Mouse (Mus musculus): Measurements from ENCODE around the gene Trmt61a. TPM values are rescaled to one million over a fixed set of nuclear protein-coding genes. Genes with fewer than 3 reads are reported as not detected.
"Not testable (repeated sequence)": the region's sequence is repeated elsewhere in the genome, so short reads cannot be mapped to it uniquely, and the experiment has no call there.

Gene Trmt61a
- total RNA-seq (2021) = 1 to 10 TPM; 5.8 to 6.5 TPM
- long read RNA-seq, experiment 1, partial matches to known transcripts = 1 of 3 reads
- long read RNA-seq, experiment 1, other reads (novel, unspliced or antisense) = 1 of 3 reads
- long read RNA-seq, experiment 2, partial matches to known transcripts = 1 of 2 reads
- long read RNA-seq, experiment 2, other reads (novel, unspliced or antisense) = 1 of 2 reads

GRCm38 (mm10) chr12:111677882-111678669, at the start of gene Trmt61a:
Gene Trmt61a, plus strand, starts transcription at chr12:111678105.
- peak; percentile 94 to 95 for DNase-seq

DNA sequence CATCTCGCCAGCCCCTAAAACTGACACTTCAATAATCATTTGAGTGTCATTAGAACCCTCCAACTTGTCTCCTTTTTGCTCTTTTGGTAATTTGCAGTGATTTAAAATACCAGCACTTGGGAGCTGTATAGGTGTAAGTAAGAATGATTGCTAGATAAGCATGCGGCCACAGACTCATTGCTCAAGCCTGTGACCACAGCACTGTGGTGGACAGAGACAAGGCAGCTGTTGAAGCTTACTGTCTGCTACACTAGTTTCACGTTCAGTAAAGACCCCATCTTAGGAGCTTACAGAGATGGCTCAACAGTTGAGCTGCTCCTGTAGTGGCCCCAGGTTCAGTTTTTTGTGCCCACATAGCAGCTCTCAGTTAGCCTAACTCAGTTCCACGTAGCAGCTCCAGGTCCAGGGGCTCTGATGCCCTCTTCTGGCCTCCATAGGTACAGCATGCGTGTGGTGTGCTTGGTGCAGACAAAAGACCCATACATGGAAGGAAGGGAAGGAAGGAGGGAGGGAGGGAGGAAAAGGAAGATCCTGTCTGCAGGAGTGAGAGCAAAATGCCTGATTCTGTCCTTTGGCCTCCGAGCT, 29.8 kb upstream of the Trmt61a start:
- peak; percentile 38 to 78 for DNase-seq

- DNase-seq = no peak
These were observed 25.0 kb upstream of the Trmt61a start for GRCm38 (mm10) chr12:111652953-111653352.

GRCm38 (mm10) chr12:111653434-111653833, 24.5 kb upstream of the Trmt61a start:
- peak; percentile 69 to 82 for DNase-seq

DNA sequence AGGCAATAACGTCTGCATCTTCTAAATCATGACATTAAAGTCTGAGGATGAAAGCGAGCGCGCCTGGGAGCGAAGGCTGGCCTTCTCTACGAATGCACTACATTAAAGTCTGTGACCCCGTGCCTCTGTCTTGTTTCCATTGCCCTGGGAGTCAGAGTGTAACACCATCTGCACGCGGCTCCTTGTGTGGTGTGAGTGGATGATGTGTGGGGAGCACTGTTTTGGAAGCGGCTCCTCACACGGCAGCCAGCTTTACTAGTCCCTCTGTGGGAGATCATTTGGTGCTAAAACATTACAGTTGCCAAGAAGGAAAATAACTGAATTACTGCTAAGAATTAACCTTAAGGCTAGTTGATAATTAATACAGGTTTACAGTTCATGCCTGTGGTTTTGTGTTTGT, 22.2 kb upstream of the Trmt61a start:
- DNase-seq = no peak

GRCm38 (mm10) chr12:111659331-111659730, 18.6 kb upstream of the Trmt61a start:
- DNase-seq = no peak

GRCm38 (mm10) chr12:111660628-111661027, 17.3 kb upstream of the Trmt61a start:
- no peak for DNase-seq

DNA sequence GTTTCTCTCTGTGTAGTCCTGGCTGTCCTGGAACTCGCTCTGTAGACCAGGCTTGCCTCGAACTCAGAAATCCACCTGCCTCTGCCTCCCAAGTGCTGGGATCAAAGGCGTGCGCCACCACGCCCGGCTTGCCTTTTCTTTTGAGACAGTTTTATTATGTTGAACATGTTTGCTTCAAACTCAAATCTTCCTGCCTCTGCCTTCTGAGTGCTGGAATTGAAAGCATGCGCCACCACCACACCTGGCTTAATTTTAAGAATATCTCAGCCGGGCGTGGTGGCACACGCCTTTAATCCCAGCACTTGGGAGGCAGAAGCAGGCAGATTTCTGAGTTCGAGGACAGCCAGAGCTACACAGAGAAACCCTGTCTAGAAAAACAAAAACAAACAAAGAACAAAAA, 16.4 kb upstream of the Trmt61a start:
- not testable (repeated sequence) for DNase-seq

- DNase-seq = no peak
These were observed 14.4 kb upstream of the Trmt61a start for GRCm38 (mm10) chr12:111663228-111664143.

GRCm38 (mm10) chr12:111664144-111664634, 13.7 kb upstream of the Trmt61a start:
- peak; percentile 68 to 76 for DNase-seq

DNA sequence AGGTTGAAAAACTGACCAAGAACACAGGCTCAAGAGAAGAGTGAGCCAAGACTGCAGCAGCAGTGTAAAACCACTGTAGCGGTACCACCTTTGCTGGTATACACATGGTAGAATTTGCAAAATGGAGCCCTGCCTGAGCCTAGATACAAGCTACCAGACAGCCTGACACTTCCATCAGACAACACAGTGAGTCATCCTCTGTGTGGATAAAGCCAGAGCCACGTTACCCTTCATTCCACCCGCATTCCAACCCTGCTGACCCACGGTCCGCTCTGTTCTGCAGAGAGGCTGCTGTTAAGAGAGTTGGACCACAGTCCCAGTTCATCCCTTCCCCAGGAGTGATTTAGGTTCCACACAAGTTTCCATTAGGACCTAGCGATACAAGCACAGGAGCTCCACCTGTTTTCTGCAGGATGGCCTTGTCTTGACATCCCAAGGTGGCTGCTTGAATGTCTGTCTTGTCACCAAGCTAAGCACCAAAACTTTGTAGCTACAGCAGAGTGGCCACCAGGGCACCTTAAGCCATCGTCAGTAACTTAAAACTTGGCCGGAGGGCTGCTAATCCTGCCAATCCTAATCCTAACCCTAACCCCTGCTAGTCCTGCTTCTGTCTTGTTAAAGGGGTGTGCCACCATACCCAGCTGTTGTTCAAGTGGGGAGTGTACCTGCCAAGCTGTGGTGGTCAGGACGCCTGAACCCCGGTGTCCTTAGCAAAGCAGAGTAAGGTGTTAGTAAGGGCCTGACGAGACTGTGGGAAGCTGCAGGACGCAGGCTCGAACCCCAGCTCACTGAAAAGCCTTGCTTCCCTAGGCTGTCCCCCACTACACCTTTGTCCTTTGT, 12.6 kb upstream of the Trmt61a start:
- DNase-seq = no peak

DNA sequence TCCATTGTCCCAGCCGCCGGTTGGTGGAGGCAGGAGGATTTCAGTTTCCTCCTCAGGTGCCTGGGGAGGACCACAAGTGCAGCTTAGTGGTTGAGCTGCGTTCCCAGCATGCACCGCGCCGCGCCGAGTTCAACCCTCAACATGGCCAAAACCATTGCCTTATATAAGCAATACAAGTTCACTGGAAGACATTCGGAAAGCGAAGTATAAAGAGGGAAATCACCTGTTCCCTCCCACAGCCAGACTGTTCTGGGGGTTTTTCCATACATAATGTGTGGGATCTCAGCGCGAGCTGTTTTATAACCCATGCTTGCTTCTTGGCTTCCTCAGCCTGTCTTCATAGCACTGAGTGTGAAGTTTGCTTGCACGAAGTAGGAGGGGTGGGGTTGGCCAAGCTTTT, 11.5 kb upstream of the Trmt61a start:
- no peak for DNase-seq

DNA sequence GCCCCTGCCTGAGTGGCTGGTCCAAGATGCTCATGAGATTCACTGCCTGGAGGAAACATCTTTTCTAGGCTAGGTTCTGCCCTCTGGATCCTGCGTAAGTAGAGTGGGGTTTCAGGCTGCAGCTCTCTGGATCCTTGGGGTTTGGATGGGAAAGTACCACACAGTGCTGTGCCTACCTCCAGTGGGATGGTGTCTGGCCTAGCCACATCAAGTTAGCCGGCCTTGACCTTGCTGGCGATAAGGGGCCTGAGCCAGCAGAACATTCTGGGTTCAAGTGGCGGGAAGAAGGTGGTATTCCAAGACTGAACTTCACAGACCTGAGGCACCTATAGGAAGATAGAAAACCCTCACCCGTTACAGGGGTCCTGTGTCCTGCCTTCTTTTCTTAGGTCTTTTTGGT, 10.5 kb upstream of the Trmt61a start:
- DNase-seq = no peak

DNA sequence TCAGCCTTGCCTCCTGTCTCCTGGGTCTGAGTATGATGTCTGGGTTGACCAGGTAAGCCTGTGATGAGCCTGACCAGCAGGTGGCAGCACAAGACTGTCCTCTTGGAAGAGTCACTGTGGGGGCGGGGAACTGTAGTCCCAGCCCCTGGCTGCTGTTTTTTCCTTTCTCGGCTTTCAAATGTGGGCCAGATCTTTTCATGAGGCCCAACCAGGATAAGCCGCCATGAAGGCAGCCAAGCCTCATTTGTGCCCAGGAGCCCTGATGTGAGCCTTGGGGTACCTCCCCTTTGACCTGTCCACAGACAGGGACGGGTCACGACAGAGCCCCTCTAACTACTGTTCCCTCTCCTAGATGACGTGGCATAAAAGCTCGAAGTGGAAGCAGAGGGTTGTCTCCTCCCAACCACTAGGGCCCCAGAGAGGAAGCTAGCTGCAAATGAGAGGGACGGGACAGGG, 9.4 kb upstream of the Trmt61a start:
- peak; percentile 95 to 100 for DNase-seq

- DNase-seq = peak; percentile 67 to 87
These were observed 8.7 kb upstream of the Trmt61a start for GRCm38 (mm10) chr12:111669000-111669788.

DNA sequence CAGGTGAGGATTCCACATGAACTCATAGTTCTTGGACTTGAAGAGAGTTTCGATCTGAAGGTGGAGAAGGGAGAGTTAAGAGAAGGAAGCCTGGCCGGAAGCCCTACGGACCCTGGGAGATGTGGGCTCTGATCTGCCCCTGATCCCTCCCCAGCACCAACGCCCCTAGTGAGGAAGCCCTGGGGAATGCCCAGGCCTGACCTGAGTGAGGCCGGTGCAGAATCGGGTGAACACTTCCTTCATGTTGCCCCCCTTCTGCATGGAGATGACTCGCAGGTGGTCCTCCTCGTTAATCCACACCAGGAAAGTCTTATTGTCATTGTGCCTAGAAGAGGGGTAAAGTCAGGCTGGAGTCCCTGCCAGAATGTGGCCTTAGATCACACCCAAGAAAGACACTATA, 7.9 kb upstream of the Trmt61a start:
- DNase-seq = no peak

GRCm38 (mm10) chr12:111670371-111670971, 7.4 kb upstream of the Trmt61a start:
- DNase-seq = peak; percentile 46 to 59

DNA sequence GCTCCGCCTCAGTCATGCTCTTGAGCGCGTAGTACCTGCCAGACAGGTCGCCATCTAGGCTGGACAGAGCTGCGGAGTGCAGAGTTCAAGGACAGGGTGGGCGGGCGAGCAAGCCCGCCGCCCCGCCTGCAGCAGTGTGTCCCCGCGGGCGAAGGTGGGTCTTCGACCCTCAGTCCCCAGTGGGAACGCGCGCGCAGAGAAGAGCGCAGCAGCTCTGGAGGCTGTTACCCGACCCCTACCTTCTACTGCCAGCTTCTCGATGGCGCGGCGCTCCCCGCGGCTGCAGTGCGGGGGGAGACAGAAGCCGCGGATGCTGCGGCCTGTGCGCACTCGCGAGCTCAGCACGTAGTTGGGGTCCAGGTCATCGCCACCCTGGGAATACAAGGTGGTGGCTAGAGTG, 6.9 kb upstream of the Trmt61a start:
- DNase-seq = no peak

- DNase-seq = peak; percentile 75 to 79
These were observed 6.4 kb upstream of the Trmt61a start for GRCm38 (mm10) chr12:111671431-111671902.

- peak; percentile 87 to 91 for DNase-seq
These were observed 5.7 kb upstream of the Trmt61a start, which contains the start of gene Ckb for GRCm38 (mm10) chr12:111672176-111672575. Gene Ckb, minus strand, starts transcription at chr12:111672338.

Data from heart, adult 18-20 months (tissue).